Mouse (Mus musculus) kidney, embryonic 15.5 days (tissue): ENCODE results near the gene Slc35f4. TPM values are rescaled to one million over a fixed set of nuclear protein-coding genes. Genes with fewer than 3 reads are reported as not detected.
A peak's percentile ranks its signal among the peaks of the same experiment; 100 is the strongest.

Experiments
- ATAC-seq: fragments of 200-750 bp; cut with Nextera tagmentation; replicated peaks from 2 replicates; pipeline ENCODE4 v1.8.0; 2017; ENCODE audit warnings: moderate TSS enrichment; ENCODE audit not compliant: low FRiP score
- H3K27ac ChIP-seq: fragments of 300-500 bp; sonication (generic); 2 replicates; pipeline ENCODE4 v1.5.1; 2015; ENCODE audit warnings: mild to moderate bottlenecking, inconsistent platforms
- H3K27me3 ChIP-seq: fragments of 300-500 bp; sonication (generic); 2 replicates; pipeline ENCODE4 v1.6.1; 2015; ENCODE audit warnings: inconsistent platforms
- H3K36me3 ChIP-seq: fragments of 300-500 bp; sonication (generic); 2 replicates; pipeline ENCODE4 v1.6.1; 2015; ENCODE audit warnings: inconsistent platforms
- H3K4me1 ChIP-seq: fragments of 300-500 bp; sonication (generic); 2 replicates; pipeline ENCODE4 v1.6.1; 2015; ENCODE audit warnings: inconsistent platforms
- H3K4me2 ChIP-seq: fragments of 300-500 bp; sonication (generic); 2 replicates; pipeline ENCODE4 v1.6.1; 2015; ENCODE audit warnings: moderate library complexity, mild to moderate bottlenecking, inconsistent platforms
- H3K4me3 ChIP-seq: fragments of 300-500 bp; sonication (generic); replicated peaks from 2 replicates; pipeline ENCODE4 v1.5.1; 2015; ENCODE audit warnings: mild to moderate bottlenecking, inconsistent platforms
- H3K9ac ChIP-seq: fragments of 300-500 bp; sonication (generic); 2 replicates; pipeline ENCODE4 v1.6.1; 2015; ENCODE audit warnings: mild to moderate bottlenecking, inconsistent platforms
- H3K9me3 ChIP-seq: fragments of 300-500 bp; sonication (generic); replicated peaks from 2 replicates; pipeline ENCODE4 v1.6.1; 2016; ENCODE audit warnings: inconsistent platforms
- WGBS: fragments of 180-500 bp; shearing (Covaris S2); methylation state at CpG from one replicate; pipeline ENCODE4 v1.1.7; 2015; ENCODE audit warnings: mixed read lengths; 5-methylcytosine and 5-hydroxymethylcytosine counted together
- polyA plus RNA-seq: library from polyadenylated mRNA; unstranded; fragments of >200 nt; fragmentation: Nextera tagmentation; extraction: Ambion mirVana; gene quantifications from 2 replicates; pipeline ENCODE4 v1.2.1, GENCODE M21; 2015

Gene Slc35f4
- 0.13 TPM in 1 of 2 replicates, not detected in the other for polyA plus RNA-seq

DNA sequence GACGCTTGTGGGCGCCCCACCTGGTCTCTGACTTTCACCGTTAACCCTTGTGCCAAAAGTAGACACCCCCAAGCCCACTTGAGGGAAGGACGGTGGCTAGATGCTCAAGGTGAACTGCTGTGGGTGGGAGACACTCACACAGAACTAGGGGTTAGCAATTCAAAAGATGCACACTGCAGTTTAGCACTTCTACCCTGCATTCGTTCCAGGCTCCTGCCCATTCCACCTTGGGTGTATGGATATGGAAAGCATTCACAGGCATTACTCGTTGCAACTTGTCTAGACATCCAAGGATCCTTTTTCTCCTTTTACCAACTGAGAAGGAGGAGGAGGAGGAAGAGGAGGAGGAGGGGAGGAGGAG lies at the start of gene Slc35f4:
Gene Slc35f4 (minus strand): TSS at position 116 of the 361 bp plus-strand sequence.
- peaks cover 17% of the 10 kb centered on the region for H3K27me3 ChIP-seq
- 14% methylated on average over 6 of the region's 6 CpGs for WGBS
- H3K4me1 ChIP-seq = peaks cover 7% of the 10 kb centered on the region
- peak within 1 kb of the TSS; percentile 67 for H3K4me2 ChIP-seq
- H3K9me3 ChIP-seq = no peaks in the 10 kb centered on the region
- ATAC-seq = no peak
- H3K36me3 ChIP-seq = no peaks in the 10 kb centered on the region
- no peak within 1 kb of the TSS for H3K27ac ChIP-seq
- no peak within 1 kb of the TSS for H3K9ac ChIP-seq
- peak within 1 kb of the TSS; percentile 34 for H3K4me3 ChIP-seq

DNA sequence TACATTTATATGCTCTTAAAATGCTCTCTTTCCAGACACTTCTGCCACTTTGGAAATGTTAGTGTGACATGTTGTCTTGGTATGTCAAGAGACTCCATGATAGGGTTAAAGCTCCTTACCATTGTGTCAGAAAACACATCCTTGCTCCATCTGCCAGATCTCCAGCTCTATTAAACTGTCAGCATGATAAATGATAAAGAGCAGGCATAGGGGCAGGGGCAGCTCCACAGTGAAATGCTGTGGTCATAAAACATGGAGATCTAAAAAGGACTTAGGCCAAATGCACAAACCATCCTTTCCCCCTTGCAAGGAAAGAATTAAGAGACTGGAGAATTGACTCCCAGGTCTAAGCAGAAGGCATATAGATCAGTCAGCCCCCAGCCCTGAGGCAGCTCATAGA lies 42.5 kb upstream of the Slc35f4 start:
- Histone ChIP-seq H3K9me3 (no peaks in the 10 kb centered on the region), H3K36me3 (no peaks in the 10 kb centered on the region), H3K27me3 (no peaks in the 10 kb centered on the region), H3K4me3 (no peak overlapping the region), H3K9ac (no peak overlapping the region), H3K4me1 (no peaks in the 10 kb centered on the region), H3K27ac (no peak overlapping the region), H3K4me2 (no peak overlapping the region)
- no peak for ATAC-seq

DNA sequence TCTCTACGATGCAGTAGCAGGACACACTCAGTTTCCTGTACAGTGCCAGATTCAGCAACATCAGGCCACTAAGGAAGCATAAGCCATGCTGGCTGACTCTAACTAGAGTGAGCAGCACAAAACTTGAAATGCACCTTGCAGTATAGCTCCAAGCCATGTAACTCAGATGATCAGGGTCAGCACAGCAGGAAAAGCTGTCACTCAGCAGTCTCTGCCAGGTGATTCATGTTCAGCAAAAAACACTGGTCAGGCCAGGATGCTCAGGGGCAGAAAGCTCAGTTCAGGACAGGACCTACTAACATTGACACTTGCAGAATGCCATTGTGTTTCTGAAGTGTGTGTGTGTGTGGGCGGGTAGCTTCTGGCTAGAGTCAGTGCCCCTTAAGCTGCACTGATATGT lies 34.9 kb upstream of the Slc35f4 start:
- Histone ChIP-seq H3K9ac (no peak overlapping the region), H3K27me3 (no peaks in the 10 kb centered on the region), H3K4me3 (no peak overlapping the region), H3K36me3 (no peaks in the 10 kb centered on the region), H3K9me3 (no peaks in the 10 kb centered on the region), H3K4me1 (no peaks in the 10 kb centered on the region), H3K4me2 (no peak overlapping the region), H3K27ac (no peak overlapping the region)
- 73% methylated on average over 2 of the region's 2 CpGs for WGBS
- ATAC-seq = no peak

DNA sequence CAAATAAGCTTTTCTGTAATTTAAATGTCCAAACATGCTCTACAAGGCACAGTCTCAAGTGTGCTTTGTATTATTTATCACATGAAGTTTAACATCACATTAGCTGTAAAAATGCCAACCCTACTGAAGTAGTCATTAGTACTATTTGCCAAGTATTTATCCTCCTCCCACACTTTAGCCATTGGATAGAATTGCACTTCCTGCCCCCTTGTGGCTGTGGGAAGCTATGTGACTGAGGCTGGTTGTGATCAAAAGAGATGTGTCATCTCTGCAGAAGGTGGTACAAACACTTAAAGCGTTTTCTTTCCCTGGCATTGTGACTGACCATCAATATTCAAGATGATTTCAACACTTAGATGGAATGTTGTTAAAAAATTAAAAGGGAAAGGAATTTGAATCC lies 14.3 kb upstream of the Slc35f4 start:
- Histone ChIP-seq H3K4me3 (no peak overlapping the region), H3K36me3 (no peaks in the 10 kb centered on the region), H3K27ac (no peak overlapping the region), H3K9me3 (no peaks in the 10 kb centered on the region), H3K9ac (no peak overlapping the region), H3K4me1 (no peaks in the 10 kb centered on the region), H3K4me2 (no peak overlapping the region), H3K27me3 (no peaks in the 10 kb centered on the region)
- no peak for ATAC-seq
- WGBS = 28% methylated on average over 1 of the region's 1 CpGs

DNA sequence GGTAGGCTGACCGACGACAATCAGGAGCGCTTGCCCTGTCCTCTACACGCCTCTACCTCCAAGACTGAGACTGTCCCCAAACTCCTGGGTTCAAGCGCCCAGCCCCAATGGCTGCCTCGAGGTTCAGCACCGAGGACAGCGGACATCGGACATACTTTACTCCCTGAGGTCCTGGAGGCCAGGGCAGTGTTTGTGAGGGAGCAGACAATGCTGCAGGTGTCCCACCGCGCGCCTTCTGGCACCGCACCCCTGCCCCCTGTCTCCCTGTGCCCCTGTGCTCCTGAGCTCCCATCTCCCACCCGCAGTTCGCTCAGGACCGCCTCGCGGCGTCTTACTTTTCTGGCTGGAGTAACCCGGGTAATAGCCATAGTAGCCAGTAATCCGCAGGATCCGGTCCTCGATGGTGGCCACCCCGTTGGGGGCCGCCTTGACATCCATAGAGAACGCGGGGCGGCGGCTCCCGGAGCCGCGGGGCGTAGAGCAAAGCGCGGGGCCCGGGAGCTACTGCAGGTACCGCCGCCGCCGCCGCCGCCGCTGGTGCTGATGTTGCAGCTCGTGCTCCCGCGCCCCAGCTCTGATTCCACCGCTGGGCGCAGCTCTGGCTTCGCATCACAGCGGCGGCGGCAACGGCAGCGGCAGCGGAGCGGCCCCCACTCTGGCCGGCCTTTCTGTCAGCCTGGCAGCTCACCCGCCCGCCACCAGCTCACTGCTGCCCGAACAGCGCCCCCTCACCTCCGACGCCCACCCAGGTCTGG lies 493 bp downstream of the Slc35f4 start:
- Histone ChIP-seq H3K4me1 (peaks cover 7% of the 10 kb centered on the region), H3K27ac (no peak overlapping the region), H3K9ac (no peak overlapping the region), H3K4me3 (peak overlapping the region; percentile 34), H3K4me2 (peak overlapping the region; percentile 67), H3K9me3 (no peaks in the 10 kb centered on the region), H3K27me3 (peaks cover 17% of the 10 kb centered on the region), H3K36me3 (no peaks in the 10 kb centered on the region)
- ATAC-seq = peak; percentile 99
- under 1% methylated on average over 59 of the region's 63 CpGs for WGBS

DNA sequence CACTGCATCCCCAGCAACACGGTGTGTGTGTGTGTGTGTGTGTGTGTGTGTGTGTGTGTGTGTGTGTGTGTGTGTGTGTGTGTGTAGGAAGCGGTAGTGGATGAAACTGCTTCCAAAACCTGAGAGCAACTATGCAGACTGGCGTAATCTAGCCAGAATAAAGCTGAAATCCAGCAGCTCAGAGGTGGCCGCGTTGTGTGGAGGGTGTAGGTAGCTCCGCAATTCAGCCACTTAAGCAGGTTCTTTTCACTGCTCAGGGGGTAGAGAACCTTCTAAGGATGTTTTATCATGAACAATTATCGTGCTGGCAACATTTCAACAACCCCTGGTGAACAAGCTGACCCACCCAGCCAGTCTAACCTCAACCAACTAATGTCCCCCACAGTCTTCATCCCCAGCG lies 1.2 kb downstream of the Slc35f4 start:
- H3K9me3 ChIP-seq = no peaks in the 10 kb centered on the region
- H3K4me2 ChIP-seq = no peak overlapping the region
- ATAC-seq = peak; percentile 9; the same call in 1 of the 2 replicates
- peaks cover 7% of the 10 kb centered on the region for H3K4me1 ChIP-seq
- H3K36me3 ChIP-seq = no peaks in the 10 kb centered on the region
- no peak overlapping the region for H3K9ac ChIP-seq
- H3K27me3 ChIP-seq = peaks cover 17% of the 10 kb centered on the region
- H3K4me3 ChIP-seq = no peak overlapping the region
- no peak overlapping the region for H3K27ac ChIP-seq
- 74% methylated on average over 7 of the region's 8 CpGs for WGBS

DNA sequence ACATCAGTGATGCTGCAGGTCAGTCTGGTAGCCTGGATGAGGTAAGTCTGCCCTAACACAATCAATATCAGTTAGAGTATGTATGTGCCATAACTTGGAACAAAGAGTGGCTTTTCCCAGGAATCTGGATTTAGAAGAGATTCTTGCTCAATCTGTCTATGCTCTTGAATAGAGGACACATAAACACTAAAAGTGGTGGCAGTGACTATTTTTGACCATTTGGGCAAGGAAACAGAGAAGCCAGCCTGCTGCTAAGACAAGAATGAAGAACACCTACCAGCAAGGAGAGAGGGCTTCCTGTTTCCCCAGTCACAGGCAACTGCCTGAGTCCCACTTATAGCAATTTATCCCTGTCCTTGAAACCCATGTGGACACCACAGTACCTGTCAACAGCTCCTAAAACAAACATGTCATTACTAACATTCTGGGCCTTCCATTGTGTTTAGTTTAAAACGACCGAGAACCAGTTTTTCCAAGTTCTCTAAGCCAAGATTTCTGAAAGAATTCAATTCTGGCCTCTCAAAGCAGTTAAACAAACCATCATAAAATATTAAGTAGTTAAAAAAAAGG lies 10.7 kb downstream of the Slc35f4 start:
- no peaks in the 10 kb centered on the region for H3K36me3 ChIP-seq
- H3K9ac ChIP-seq = no peak overlapping the region
- no peaks in the 10 kb centered on the region for H3K4me1 ChIP-seq
- no peak overlapping the region for H3K4me2 ChIP-seq
- 55% methylated on average over 2 of the region's 2 CpGs for WGBS
- no peaks in the 10 kb centered on the region for H3K27me3 ChIP-seq
- no peak overlapping the region for H3K27ac ChIP-seq
- H3K9me3 ChIP-seq = no peaks in the 10 kb centered on the region
- ATAC-seq = no peak
- no peak overlapping the region for H3K4me3 ChIP-seq

DNA sequence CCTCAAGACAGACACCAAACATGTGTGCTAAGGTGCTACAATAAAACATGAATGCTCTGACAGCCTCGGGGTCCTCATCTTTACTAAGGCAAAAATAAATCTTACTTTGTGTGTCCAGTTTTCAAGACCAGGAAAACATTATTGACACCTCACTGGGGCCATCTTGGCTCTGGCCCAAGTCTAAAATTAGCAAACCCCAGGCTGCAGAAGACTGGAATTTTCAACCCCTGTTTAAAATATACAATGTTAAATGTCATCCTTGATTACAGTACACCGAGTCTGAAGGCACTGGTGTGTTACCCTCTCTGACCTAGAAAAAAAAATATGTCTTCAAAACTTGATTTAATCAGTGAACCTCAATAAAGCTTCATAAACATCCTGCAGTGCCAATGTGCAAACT lies 11.7 kb downstream of the Slc35f4 start:
- H3K27me3 ChIP-seq = no peaks in the 10 kb centered on the region
- H3K4me3 ChIP-seq = no peak overlapping the region
- WGBS = 57% methylated on average over 2 of the region's 2 CpGs
- H3K36me3 ChIP-seq = no peaks in the 10 kb centered on the region
- no peak for ATAC-seq
- no peaks in the 10 kb centered on the region for H3K9me3 ChIP-seq
- H3K9ac ChIP-seq = no peak overlapping the region
- no peak overlapping the region for H3K27ac ChIP-seq
- no peak overlapping the region for H3K4me2 ChIP-seq
- no peaks in the 10 kb centered on the region for H3K4me1 ChIP-seq

DNA sequence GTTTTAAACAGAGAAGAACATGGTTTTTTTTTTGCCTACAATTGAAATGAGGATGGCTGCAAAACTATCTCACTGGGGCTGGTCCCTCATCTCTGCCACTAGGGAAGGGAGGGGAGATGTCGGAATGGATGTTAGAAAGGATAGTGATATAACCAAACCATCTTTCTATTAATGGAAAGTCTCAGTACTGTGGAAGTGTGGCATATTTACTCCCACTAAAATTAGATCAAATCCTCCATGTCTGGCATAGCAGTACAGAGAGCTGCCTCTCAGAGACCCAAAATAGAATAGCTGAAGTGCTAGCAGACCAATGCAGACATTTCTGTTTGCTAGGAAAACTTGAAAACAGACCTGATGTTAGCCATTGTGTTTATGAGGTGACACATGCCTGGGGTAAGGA lies 30.7 kb downstream of the Slc35f4 start:
- Histone ChIP-seq H3K9ac (no peak overlapping the region), H3K27ac (no peak overlapping the region), H3K27me3 (no peaks in the 10 kb centered on the region), H3K9me3 (no peaks in the 10 kb centered on the region), H3K4me1 (no peaks in the 10 kb centered on the region), H3K4me3 (no peak overlapping the region), H3K36me3 (no peaks in the 10 kb centered on the region), H3K4me2 (no peak overlapping the region)
- 82% methylated on average over 1 of the region's 1 CpGs for WGBS
- no peak for ATAC-seq

DNA sequence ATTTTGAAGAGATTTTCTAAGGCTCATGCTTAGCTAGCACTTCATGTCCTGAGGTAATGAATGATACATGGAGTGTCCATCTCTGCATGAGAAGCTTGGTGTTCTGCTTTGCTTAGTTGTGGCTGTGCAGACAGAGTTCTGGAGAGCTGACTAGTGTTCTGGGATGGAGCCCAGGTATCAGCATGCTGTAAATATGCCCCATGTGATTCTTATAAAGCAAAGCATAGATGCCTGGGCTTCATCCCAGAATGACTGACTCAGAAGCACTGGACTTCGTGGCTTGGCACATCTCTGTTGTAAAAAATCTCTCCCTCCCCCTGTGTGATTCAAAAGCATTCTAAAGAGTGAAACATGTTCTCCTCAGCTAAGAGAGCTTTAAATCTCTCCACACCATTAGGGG lies 32.1 kb downstream of the Slc35f4 start:
- Histone ChIP-seq H3K9ac (no peak overlapping the region), H3K27me3 (no peaks in the 10 kb centered on the region), H3K27ac (no peak overlapping the region), H3K9me3 (no peaks in the 10 kb centered on the region), H3K36me3 (no peaks in the 10 kb centered on the region), H3K4me1 (no peaks in the 10 kb centered on the region), H3K4me3 (no peak overlapping the region), H3K4me2 (no peak overlapping the region)
- no peak for ATAC-seq
- 70% methylated on average over 1 of the region's 1 CpGs for WGBS

DNA sequence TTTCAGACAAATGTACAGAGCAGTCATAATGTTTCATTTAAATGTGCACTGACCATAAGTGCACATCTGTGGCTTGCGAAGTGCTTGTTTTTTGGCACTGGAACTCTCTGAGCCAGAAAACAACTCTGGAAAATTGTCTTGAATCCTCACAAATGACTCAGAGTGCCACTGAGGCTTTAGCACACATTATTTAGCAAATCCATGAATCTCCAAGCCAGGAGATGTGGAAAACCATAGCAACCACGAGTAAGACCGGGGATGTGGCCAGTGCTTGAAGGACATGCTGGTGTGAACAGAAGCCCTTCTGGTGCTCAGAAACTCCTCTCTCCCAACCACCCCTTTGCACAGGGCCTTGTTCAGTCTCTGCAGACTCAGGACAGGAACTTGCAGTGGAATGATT lies 33.3 kb downstream of the Slc35f4 start:
- H3K4me1 ChIP-seq = no peaks in the 10 kb centered on the region

DNA sequence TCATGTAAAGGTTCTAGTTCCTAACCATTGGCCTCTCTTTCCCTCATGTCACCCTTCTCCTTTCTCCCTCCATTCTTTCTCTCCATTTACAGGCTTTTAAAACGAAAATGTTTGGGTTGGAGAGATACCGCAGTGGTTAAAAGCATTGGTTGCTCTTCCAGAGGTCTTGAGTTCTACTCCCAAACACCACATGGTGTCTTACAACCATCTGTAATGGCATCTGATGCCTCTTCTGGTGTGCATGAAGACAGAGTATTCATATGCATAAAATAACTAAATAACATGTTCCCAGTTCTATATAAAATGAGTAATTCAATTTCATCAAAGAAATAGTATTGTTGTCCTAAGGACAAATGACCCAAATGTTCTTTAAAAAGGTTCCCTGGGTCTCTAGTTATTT lies 49.2 kb downstream of the Slc35f4 start:
- no peak for ATAC-seq
- no peak overlapping the region for H3K9ac ChIP-seq
- H3K4me1 ChIP-seq = no peaks in the 10 kb centered on the region
- H3K27me3 ChIP-seq = no peaks in the 10 kb centered on the region
- H3K4me3 ChIP-seq = no peak overlapping the region
- no peaks in the 10 kb centered on the region for H3K9me3 ChIP-seq
- H3K36me3 ChIP-seq = no peaks in the 10 kb centered on the region
- no peak overlapping the region for H3K27ac ChIP-seq
- WGBS = 81% methylated on average over 2 of the region's 2 CpGs
- H3K4me2 ChIP-seq = no peak overlapping the region

More for the DNA sequence above, 33.3 kb downstream of the Slc35f4 start:
- Histone ChIP-seq H3K27ac (no peak overlapping the region), H3K9me3 (no peaks in the 10 kb centered on the region), H3K9ac (no peak overlapping the region), H3K27me3 (no peaks in the 10 kb centered on the region), H3K4me3 (no peak overlapping the region), H3K36me3 (no peaks in the 10 kb centered on the region), H3K4me2 (no peak overlapping the region)
- ATAC-seq = no peak
- WGBS = 88% methylated on average over 3 of the region's 3 CpGs

DNA sequence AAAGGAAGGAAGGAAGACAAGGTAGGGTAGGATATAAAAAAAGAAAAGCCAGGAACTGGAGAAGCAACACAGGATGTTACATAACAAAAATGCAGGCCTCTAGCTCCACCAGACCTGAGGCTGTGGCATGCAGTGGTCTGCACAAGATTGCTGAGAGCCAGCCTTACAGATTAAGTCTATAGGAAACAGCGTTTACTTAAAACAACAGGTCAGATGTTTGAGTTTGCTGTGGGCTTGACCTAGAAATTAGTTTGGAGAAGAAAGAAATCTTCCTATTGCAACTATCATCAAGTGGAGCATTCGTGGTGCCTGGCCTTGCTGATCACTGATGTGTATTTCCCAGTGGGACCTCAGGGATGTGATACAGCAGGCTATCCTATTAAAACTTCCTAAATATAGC lies 64.1 kb downstream of the Slc35f4 start:
- Histone ChIP-seq H3K4me3 (no peak overlapping the region), H3K9ac (no peak overlapping the region), H3K27ac (no peak overlapping the region), H3K27me3 (no peaks in the 10 kb centered on the region), H3K4me1 (no peaks in the 10 kb centered on the region), H3K36me3 (no peaks in the 10 kb centered on the region), H3K4me2 (no peak overlapping the region), H3K9me3 (no peaks in the 10 kb centered on the region)
- ATAC-seq = no peak
- 76% methylated on average over 2 of the region's 2 CpGs for WGBS
